Mouse (Mus musculus): ENCODE measurements around the gene Cytl1. TPM values are rescaled to one million over a fixed set of nuclear protein-coding genes. Genes with fewer than 3 reads are reported as not detected.

The Cytl1 gene
- polyA plus RNA-seq (2016; fragmentation: Nextera tagmentation; extraction: Ambion mirVana) = 0.41 TPM in 2 replicates

GRCm38 (mm10) chr5:37735224-37735623 is at the start of gene Cytl1:
Gene Cytl1, plus strand, starts transcription at chr5:37735519.
- Histone ChIP-seq H3K4me3 (no peak within 1 kb of the TSS), H3K36me3 (replicated peaks) (no peaks in the 10 kb centered on the region), H3K4me1 (peaks cover 6% of the 10 kb centered on the region), H3K27me3 (replicated peaks; ENCODE audit: low read depth, poor library complexity, severe bottlenecking) (no peaks in the 10 kb centered on the region), H3K27ac (replicated peaks) (no peak within 1 kb of the TSS), H3K9me3 (no peaks in the 10 kb centered on the region)
- no peak for DNase-seq (ENCODE audit: low spot score)
- 37% methylated on average over 5 of the region's 5 CpGs for WGBS

DNA sequence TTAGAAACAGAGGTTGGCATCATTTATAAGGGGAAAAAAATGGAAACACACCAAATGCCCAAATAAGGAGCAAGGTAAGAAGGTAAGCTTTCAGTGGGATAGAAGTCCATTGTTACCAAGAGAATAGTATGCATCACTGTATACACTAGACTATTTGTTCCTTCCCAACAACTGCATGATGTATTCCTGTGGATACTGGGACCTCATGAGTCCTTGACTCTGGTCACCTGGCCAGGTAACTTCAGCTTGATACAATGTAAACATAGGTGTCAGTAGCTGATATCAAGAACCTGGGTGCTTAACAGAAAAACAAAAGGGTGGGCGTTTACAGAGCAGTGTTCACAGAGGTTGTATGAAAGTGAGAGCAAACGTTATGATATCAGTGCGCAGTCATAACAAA is 42.6 kb upstream of the Cytl1 start:
- Histone ChIP-seq H3K36me3 (replicated peaks) (no peaks in the 10 kb centered on the region), H3K9me3 (no peaks in the 10 kb centered on the region), H3K27ac (replicated peaks) (no peak overlapping the region), H3K4me3 (no peak overlapping the region), H3K27me3 (replicated peaks; ENCODE audit: low read depth, poor library complexity, severe bottlenecking) (no peaks in the 10 kb centered on the region), H3K4me1 (no peaks in the 10 kb centered on the region)
- no peak for DNase-seq (ENCODE audit: low spot score)
- WGBS = 80% methylated on average over 3 of the region's 3 CpGs

- Histone ChIP-seq H3K27ac (replicated peaks) (no peak overlapping the region), H3K4me3 (no peak overlapping the region), H3K36me3 (replicated peaks) (no peaks in the 10 kb centered on the region), H3K4me1 (no peaks in the 10 kb centered on the region), H3K27me3 (replicated peaks; ENCODE audit: low read depth, poor library complexity, severe bottlenecking) (no peaks in the 10 kb centered on the region; the same call in 1 of the 2 replicates), H3K9me3 (no peaks in the 10 kb centered on the region)
- WGBS = 40% methylated on average over 4 of the region's 4 CpGs
- DNase-seq (ENCODE audit: low spot score) = no peak
Measured at GRCm38 (mm10) chr5:37695773-37696172, 39.5 kb upstream of the Cytl1 start.

GRCm38 (mm10) chr5:37697286-37697685 is 38.0 kb upstream of the Cytl1 start:
- Histone ChIP-seq H3K4me3 (no peak overlapping the region), H3K27me3 (replicated peaks; ENCODE audit: low read depth, poor library complexity, severe bottlenecking) (no peaks in the 10 kb centered on the region; the same call in 1 of the 2 replicates), H3K4me1 (no peaks in the 10 kb centered on the region), H3K27ac (replicated peaks) (no peak overlapping the region), H3K36me3 (replicated peaks) (no peaks in the 10 kb centered on the region), H3K9me3 (no peaks in the 10 kb centered on the region)
- 94% methylated on average over 7 of the region's 7 CpGs for WGBS
- no peak for DNase-seq (ENCODE audit: low spot score)

DNA sequence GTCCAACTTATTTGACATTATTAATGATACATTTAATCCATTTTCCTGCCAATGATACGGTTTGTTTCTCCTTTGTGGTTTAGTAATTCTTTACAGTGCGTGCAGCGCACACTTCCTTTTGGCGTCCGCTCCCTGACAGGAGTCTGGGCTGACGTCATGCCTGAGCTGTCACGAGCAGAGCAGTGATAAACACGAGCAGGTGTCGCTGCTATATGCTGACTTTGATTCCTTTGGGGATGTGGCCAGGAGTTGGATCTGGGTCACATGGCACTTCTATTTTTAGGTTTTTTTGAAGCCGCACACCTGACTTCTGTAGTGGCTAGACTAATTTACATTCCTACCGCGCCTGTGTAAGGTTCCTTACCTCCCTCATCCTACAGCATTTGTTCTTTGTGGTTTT is 35.6 kb upstream of the Cytl1 start:
- Histone ChIP-seq H3K27me3 (replicated peaks; ENCODE audit: low read depth, poor library complexity, severe bottlenecking) (no peaks in the 10 kb centered on the region; the same call in 1 of the 2 replicates), H3K4me1 (no peaks in the 10 kb centered on the region), H3K36me3 (replicated peaks) (no peaks in the 10 kb centered on the region), H3K9me3 (no peaks in the 10 kb centered on the region), H3K4me3 (no peak overlapping the region), H3K27ac (replicated peaks) (no peak overlapping the region)
- WGBS = 88% methylated on average over 12 of the region's 12 CpGs
- DNase-seq (ENCODE audit: low spot score) = no peak

DNA sequence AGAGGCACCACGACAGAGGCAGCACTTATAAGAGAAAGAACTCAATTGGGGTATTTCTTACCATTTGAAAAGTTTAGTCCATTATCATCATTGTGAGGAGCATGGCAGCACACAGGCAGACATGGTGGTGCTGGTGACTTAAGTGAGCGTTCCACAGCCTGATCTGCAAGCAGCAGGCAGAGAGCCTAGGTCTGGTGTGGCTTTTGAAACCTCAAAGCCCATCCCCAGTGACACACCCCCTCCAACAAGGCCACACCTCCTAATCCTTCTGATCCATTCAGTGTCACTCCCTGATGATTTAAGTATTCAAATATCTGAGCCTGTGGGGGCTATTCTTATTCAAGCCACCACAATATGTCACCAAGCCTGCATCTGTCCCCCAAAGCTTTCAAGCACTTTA is 30.4 kb upstream of the Cytl1 start:
- DNase-seq (ENCODE audit: low spot score) = no peak
- H3K4me1 ChIP-seq = no peaks in the 10 kb centered on the region
- H3K4me3 ChIP-seq = no peak overlapping the region
- no peak overlapping the region for H3K27ac ChIP-seq (replicated peaks)
- H3K9me3 ChIP-seq = peaks cover 7% of the 10 kb centered on the region
- no peaks in the 10 kb centered on the region for H3K27me3 ChIP-seq (replicated peaks; ENCODE audit: low read depth, poor library complexity, severe bottlenecking)
- no peaks in the 10 kb centered on the region for H3K36me3 ChIP-seq (replicated peaks)
- WGBS = 89% methylated on average over 2 of the region's 2 CpGs

GRCm38 (mm10) chr5:37708124-37708523 is 27.2 kb upstream of the Cytl1 start:
- peak; percentile 16 for DNase-seq (ENCODE audit: low spot score)
- WGBS = 70% methylated on average over 3 of the region's 3 CpGs

DNA sequence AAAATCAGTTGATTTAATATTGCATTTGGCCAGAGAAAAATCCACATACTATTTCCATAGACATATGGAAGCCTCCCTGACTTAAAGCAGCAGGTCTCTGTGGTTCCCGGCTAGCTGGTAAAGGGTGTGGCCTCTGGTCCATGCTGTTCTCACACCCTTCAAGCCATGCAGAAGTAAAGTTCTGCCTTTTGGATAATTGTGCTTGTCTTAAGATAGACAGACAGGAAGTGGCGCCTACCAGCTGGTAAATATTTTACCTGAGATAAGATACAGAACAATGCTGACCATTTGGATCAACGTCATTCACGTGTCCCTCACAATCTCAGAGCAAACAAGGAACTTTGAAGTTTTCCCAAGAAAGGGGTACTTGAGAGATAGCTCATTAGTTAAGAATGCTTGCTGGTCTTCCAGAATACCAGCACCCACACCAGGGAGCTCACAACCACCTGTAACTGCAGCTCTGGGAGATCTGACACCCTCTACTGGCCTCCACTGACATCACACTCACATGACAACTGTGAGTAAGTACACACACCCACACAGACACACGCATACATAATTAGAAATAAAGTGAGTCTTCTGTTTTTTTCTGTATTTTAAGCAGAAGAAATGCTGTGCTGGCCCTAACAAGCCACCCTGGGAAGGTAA is 25.9 kb upstream of the Cytl1 start:
- H3K4me3 ChIP-seq = no peak overlapping the region
- H3K27me3 ChIP-seq (replicated peaks; ENCODE audit: low read depth, poor library complexity, severe bottlenecking) = 0 out of 2 replicates have a peak, but pooled peaks cover 6% of the 10 kb centered on the region
- H3K4me1 ChIP-seq = no peaks in the 10 kb centered on the region
- H3K9me3 ChIP-seq = peaks cover 7% of the 10 kb centered on the region
- no peak for DNase-seq (ENCODE audit: low spot score)
- H3K27ac ChIP-seq (replicated peaks) = no peak overlapping the region
- WGBS = 88% methylated on average over 5 of the region's 5 CpGs
- no peaks in the 10 kb centered on the region for H3K36me3 ChIP-seq (replicated peaks)

More at GRCm38 (mm10) chr5:37708124-37708523, 27.2 kb upstream of the Cytl1 start:
- H3K9me3 ChIP-seq = peaks cover 7% of the 10 kb centered on the region
- H3K4me3 ChIP-seq = no peak overlapping the region
- H3K4me1 ChIP-seq = no peaks in the 10 kb centered on the region
- H3K27me3 ChIP-seq (replicated peaks; ENCODE audit: low read depth, poor library complexity, severe bottlenecking) = no peaks in the 10 kb centered on the region
- no peak overlapping the region for H3K27ac ChIP-seq (replicated peaks)
- H3K36me3 ChIP-seq (replicated peaks) = no peaks in the 10 kb centered on the region

DNA sequence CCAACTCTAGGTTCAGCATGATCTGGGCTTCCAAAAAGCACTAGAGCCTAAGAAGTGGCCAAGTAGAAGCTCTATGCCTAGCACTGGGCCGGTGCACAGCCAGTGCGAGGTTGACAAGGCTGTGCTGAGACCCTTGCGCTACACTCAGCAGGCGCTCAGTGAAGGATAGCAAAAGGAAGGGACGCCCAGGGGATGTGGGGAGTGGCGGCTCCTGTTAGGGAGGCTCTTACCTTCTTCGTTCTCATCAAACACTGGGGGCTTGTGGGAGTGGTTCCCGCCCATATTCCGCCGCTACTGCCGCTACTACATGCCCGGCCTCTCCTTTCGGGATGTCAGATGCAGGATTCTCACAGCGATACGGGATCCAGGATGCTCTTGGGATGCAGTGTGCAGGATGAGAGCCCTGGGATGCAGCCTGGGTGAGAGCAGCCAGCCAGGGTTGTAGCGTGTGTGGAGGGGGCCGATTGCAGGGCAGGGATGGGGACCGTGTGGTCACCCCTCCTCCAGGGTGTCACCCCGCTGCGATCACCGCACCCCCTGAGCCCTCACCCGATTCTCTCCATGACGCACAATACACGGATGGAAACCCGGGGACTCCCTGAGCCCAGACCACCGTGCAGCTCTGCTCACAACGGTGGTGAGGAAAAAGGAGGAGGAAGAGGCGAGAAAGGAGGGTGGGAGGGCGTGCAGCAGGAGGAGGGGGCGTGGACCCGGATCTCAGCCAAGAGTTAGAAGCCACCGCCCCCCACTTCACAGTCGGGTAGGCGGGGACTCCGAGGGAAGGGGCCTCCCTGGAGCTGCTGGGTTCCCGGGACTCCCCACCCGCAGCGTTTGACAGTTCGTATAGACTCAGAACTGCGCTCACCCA is 18.6 kb upstream of the Cytl1 start, which contains the start of gene Stk32b:
Gene Stk32b (minus strand): TSS at position 667 of the 868 bp plus-strand sequence.
- under 1% methylated on average over 40 of the region's 40 CpGs for WGBS
- peak within 1 kb of the TSS; percentile 64 for H3K4me3 ChIP-seq
- DNase-seq (ENCODE audit: low spot score) = peak; percentile 80
- no peaks in the 10 kb centered on the region for H3K36me3 ChIP-seq (replicated peaks)
- peaks cover 26% of the 10 kb centered on the region for H3K4me1 ChIP-seq
- H3K9me3 ChIP-seq = no peaks in the 10 kb centered on the region
- H3K27me3 ChIP-seq (replicated peaks; ENCODE audit: low read depth, poor library complexity, severe bottlenecking) = peaks cover 55% of the 10 kb centered on the region
- no peak within 1 kb of the TSS; the same call in 1 of the 2 replicates for H3K27ac ChIP-seq (replicated peaks)

DNA sequence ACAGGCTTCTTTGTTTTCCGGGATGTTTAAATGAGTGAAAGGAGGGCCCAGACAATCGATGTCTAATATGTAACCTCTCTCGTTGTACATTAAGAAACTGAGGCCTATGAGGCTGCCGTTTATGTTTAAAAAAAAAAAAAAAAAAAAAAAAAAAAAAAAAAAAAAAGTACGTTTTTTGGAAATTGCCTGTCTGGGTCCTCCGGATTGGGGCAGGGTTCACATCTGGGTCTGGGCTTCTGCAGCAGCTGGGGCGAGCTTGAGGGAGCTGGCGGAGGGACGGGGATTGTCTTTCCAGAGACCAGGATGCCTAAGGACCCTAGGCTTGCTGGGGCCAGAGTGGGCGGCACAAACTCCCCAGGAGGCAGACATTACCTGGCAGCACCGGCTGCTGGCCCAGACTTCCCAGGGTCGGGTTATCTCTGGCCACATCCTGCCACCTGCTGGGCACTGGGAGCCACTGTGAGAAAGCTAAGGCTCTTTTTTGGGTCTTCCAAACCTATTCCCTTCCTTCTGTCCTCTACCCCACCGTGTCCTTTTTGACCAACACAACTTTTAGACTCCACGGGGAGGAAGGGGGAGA is 17.8 kb upstream of the Cytl1 start:
- Histone ChIP-seq H3K4me1 (peaks cover 26% of the 10 kb centered on the region), H3K27me3 (replicated peaks; ENCODE audit: low read depth, poor library complexity, severe bottlenecking) (peaks cover 55% of the 10 kb centered on the region), H3K27ac (replicated peaks) (no peak overlapping the region; the same call in 1 of the 2 replicates), H3K36me3 (replicated peaks) (no peaks in the 10 kb centered on the region), H3K4me3 (peak overlapping the region; percentile 64), H3K9me3 (no peaks in the 10 kb centered on the region)
- peak; percentile 73 for DNase-seq (ENCODE audit: low spot score)
- under 1% methylated on average over 14 of the region's 14 CpGs for WGBS

- peaks cover 42% of the 10 kb centered on the region for H3K27me3 ChIP-seq (replicated peaks; ENCODE audit: low read depth, poor library complexity, severe bottlenecking)
- WGBS = 37% methylated on average over 6 of the region's 6 CpGs
- DNase-seq (ENCODE audit: low spot score) = no peak
Measured at GRCm38 (mm10) chr5:37720670-37721069, 14.6 kb upstream of the Cytl1 start.

GRCm38 (mm10) chr5:37725220-37725886 is 10.0 kb upstream of the Cytl1 start:
- DNase-seq (ENCODE audit: low spot score) = no peak
- H3K9me3 ChIP-seq = no peaks in the 10 kb centered on the region
- no peak overlapping the region for H3K4me3 ChIP-seq
- no peaks in the 10 kb centered on the region for H3K27me3 ChIP-seq (replicated peaks; ENCODE audit: low read depth, poor library complexity, severe bottlenecking)
- H3K36me3 ChIP-seq (replicated peaks) = no peaks in the 10 kb centered on the region
- 66% methylated on average over 4 of the region's 4 CpGs for WGBS
- no peak overlapping the region for H3K27ac ChIP-seq (replicated peaks)
- peaks cover 14% of the 10 kb centered on the region for H3K4me1 ChIP-seq

More at GRCm38 (mm10) chr5:37720670-37721069, 14.6 kb upstream of the Cytl1 start:
- Histone ChIP-seq H3K36me3 (replicated peaks) (no peaks in the 10 kb centered on the region), H3K4me3 (no peak overlapping the region), H3K4me1 (peaks cover 31% of the 10 kb centered on the region), H3K9me3 (no peaks in the 10 kb centered on the region), H3K27ac (replicated peaks) (no peak overlapping the region)
